7 mouse cellular contexts compared by ENCODE assay signal in genomic region chr11:97040301-97041021, GRCm38 (mm10). TPM values are rescaled to one million over a fixed set of nuclear protein-coding genes. Genes with fewer than 3 reads are reported as not detected.
A peak's percentile ranks its signal among the peaks of the same experiment; 100 is the strongest.
DNase-seq lines count a peak whose midpoint lies in the region; ATAC-seq and TF ChIP-seq lines count a peak whose summit lies in the region.

No protein-coding gene starts in this region.

- 38% methylated on average over 12 of the region's 12 CpGs for WGBS in thymus, adult 2 months
- 48% methylated on average over 12 of the region's 12 CpGs for WGBS in forebrain, embryonic 15.5 days
- WGBS in liver, embryonic 15.5 days (ENCODE audit: insufficient replicate concordance), result 33% methylated on average over 12 of the region's 12 CpGs

- H3K27me3 ChIP-seq in thymus, adult 2 months (ENCODE audit: control insufficient read depth, insufficient read depth, low read length), result no peaks in the 10 kb centered on the region
- H3K27me3 ChIP-seq in forebrain, embryonic 15.5 days, result no peaks in the 10 kb centered on the region
- H3K27me3 ChIP-seq in liver, embryonic 15.5 days, result no peaks in the 10 kb centered on the region

- peak overlapping the region; percentile 52 for H3K9ac ChIP-seq in forebrain, embryonic 15.5 days (replicated peaks)
- H3K9ac ChIP-seq in liver, embryonic 15.5 days, result 0 out of 2 replicates have a peak overlapping the region, but pooled peaks have one; percentile 84

- TF ChIP-seq POLR2A in thymus, adult 2 months (IDR thresholded peaks at IDR 0.05; ENCODE audit: control insufficient read depth, extremely low read depth, insufficient read depth, low read length, poor library complexity), result no peak

- H3K36me3 ChIP-seq in thymus, adult 2 months (ENCODE audit: control insufficient read depth, insufficient read depth, low read length), result no peaks in the 10 kb centered on the region
- H3K36me3 ChIP-seq in forebrain, embryonic 15.5 days, result no peaks in the 10 kb centered on the region
- H3K36me3 ChIP-seq in liver, embryonic 15.5 days (replicated peaks), result 0 out of 2 replicates have a peak, but pooled peaks cover 15% of the 10 kb centered on the region

- H3K4me1 ChIP-seq in thymus, adult 2 months (replicated peaks; ENCODE audit: control insufficient read depth, insufficient read depth, low read length), result peaks cover 8% of the 10 kb centered on the region
- H3K4me1 ChIP-seq in forebrain, embryonic 15.5 days, result peaks cover 21% of the 10 kb centered on the region
- peaks cover 25% of the 10 kb centered on the region for H3K4me1 ChIP-seq in liver, embryonic 15.5 days (replicated peaks)

- ATAC-seq in forebrain, embryonic 15.5 days (replicated peaks), result no peak
- ATAC-seq in liver, embryonic 15.5 days (ENCODE audit: insufficient read depth), result no peak
- no peak for ATAC-seq in activated CD4-positive, CD25-positive, alpha-beta regulatory T cell, adult 4 months

- H3K4me3 ChIP-seq in thymus, adult 2 months (ENCODE audit: control insufficient read depth, insufficient read depth, low read length), result 0 out of 2 replicates have a peak overlapping the region, but pooled peaks have one; percentile 44
- peak overlapping the region; percentile 84 for H3K4me3 ChIP-seq in forebrain, embryonic 15.5 days
- peak overlapping the region; percentile 78 for H3K4me3 ChIP-seq in liver, embryonic 15.5 days (replicated peaks)

- no peak overlapping the region for H3K27ac ChIP-seq in thymus, adult 2 months (ENCODE audit: control insufficient read depth, insufficient read depth, low read length)
- 0 out of 2 replicates have a peak overlapping the region, but pooled peaks have one; percentile 44 for H3K27ac ChIP-seq in forebrain, embryonic 15.5 days (replicated peaks)
- H3K27ac ChIP-seq in liver, embryonic 15.5 days (replicated peaks), result peak overlapping the region; percentile 58; the same call in 1 of the 2 replicates

- TF ChIP-seq CTCF in thymus, adult 2 months (IDR thresholded peaks at IDR 0.05; ENCODE audit: borderline replicate concordance, control insufficient read depth, extremely low read depth, insufficient read depth, low read length, poor library complexity), result no peak

- no peak for DNase-seq in thymus, adult 2 months
- no peak for DNase-seq in thymus, postnatal 10 days (ENCODE audit: low spot score in 2 of 2)
- DNase-seq in embryo, embryonic 10.5 days (ENCODE audit: low spot score), result no peak
- DNase-seq in thymus, postnatal 14 days, result no peak

- no peaks in the 10 kb centered on the region for H3K9me3 ChIP-seq in forebrain, embryonic 15.5 days
- H3K9me3 ChIP-seq in liver, embryonic 15.5 days (replicated peaks), result no peaks in the 10 kb centered on the region

- H3K4me2 ChIP-seq in forebrain, embryonic 15.5 days (replicated peaks), result peak overlapping the region; percentile 81
- peak overlapping the region; percentile 91 for H3K4me2 ChIP-seq in liver, embryonic 15.5 days

RNA-seq across cellular contexts. Expression of gene Lrrc46, which starts 0.7 kb away (rescaled TPM):
- polyA plus RNA-seq in thymus, adult 2 months (2012; rRNA removed), result 0.46 and 0.58 TPM in 2 replicates
- 2.9 and 4.6 TPM in 2 replicates for polyA plus RNA-seq in forebrain, embryonic 15.5 days (2015; fragmentation: Nextera tagmentation; extraction: Ambion mirVana)
- polyA plus RNA-seq in liver, embryonic 15.5 days (2015; fragmentation: Nextera tagmentation; extraction: Ambion mirVana), result 0.08 and 0.54 TPM in 2 replicates
- polyA plus RNA-seq in activated CD4-positive, CD25-positive, alpha-beta regulatory T cell, adult 4 months (2017; shearing (Covaris generic)), result not detected

RNA-seq across cellular contexts. Expression of gene Mrpl10, which starts 0.9 kb away (rescaled TPM):
- polyA plus RNA-seq in thymus, adult 2 months (2012; rRNA removed), result 90.1 and 95.4 TPM in 2 replicates
- 57.0 and 58.4 TPM in 2 replicates for polyA plus RNA-seq in forebrain, embryonic 15.5 days (2015; fragmentation: Nextera tagmentation; extraction: Ambion mirVana)
- polyA plus RNA-seq in liver, embryonic 15.5 days (2015; fragmentation: Nextera tagmentation; extraction: Ambion mirVana), result 34.0 and 34.6 TPM in 2 replicates
- 10 to 100 TPM; 56.6 to 58.0 TPM for polyA plus RNA-seq in activated CD4-positive, CD25-positive, alpha-beta regulatory T cell, adult 4 months (2017; shearing (Covaris generic))

RNA-seq across cellular contexts. Expression of gene Osbpl7, which starts 10.0 kb away (rescaled TPM):
- polyA plus RNA-seq in thymus, adult 2 months (2012; rRNA removed), result 36.7 and 37.7 TPM in 2 replicates
- 10.2 and 10.5 TPM in 2 replicates for polyA plus RNA-seq in forebrain, embryonic 15.5 days (2015; fragmentation: Nextera tagmentation; extraction: Ambion mirVana)
- 2.3 and 2.9 TPM in 2 replicates for polyA plus RNA-seq in liver, embryonic 15.5 days (2015; fragmentation: Nextera tagmentation; extraction: Ambion mirVana)
- 10 to 100 TPM; 21.3 to 25.8 TPM for polyA plus RNA-seq in activated CD4-positive, CD25-positive, alpha-beta regulatory T cell, adult 4 months (2017; shearing (Covaris generic))

RNA-seq across cellular contexts. Expression of gene Scrn2, which starts 10.7 kb away (rescaled TPM):
- polyA plus RNA-seq in thymus, adult 2 months (2012; rRNA removed), result 18.6 and 20.5 TPM in 2 replicates
- polyA plus RNA-seq in forebrain, embryonic 15.5 days (2015; fragmentation: Nextera tagmentation; extraction: Ambion mirVana), result 16.0 and 17.2 TPM in 2 replicates
- 11.8 and 13.2 TPM in 2 replicates for polyA plus RNA-seq in liver, embryonic 15.5 days (2015; fragmentation: Nextera tagmentation; extraction: Ambion mirVana)
- polyA plus RNA-seq in activated CD4-positive, CD25-positive, alpha-beta regulatory T cell, adult 4 months (2017; shearing (Covaris generic)), result 10 to 100 TPM in 1 of 2 experiments, 1 to 10 TPM in 1; 5.4 to 10.6 TPM

RNA-seq across cellular contexts. Expression of gene Sp6, which starts 27.3 kb away (rescaled TPM):
- polyA plus RNA-seq in thymus, adult 2 months (2012; rRNA removed), result 5.6 TPM in 2 replicates
- polyA plus RNA-seq in forebrain, embryonic 15.5 days (2015; fragmentation: Nextera tagmentation; extraction: Ambion mirVana), result 0.10 and 0.43 TPM in 2 replicates
- 0.03 and 0.05 TPM in 2 replicates for polyA plus RNA-seq in liver, embryonic 15.5 days (2015; fragmentation: Nextera tagmentation; extraction: Ambion mirVana)
- not detected for polyA plus RNA-seq in activated CD4-positive, CD25-positive, alpha-beta regulatory T cell, adult 4 months (2017; shearing (Covaris generic))
